Mouse (Mus musculus) olfactory bulb, adult 2 months (tissue): ENCODE measurements at regions not wholly inside any gene's neighbourhood (a gene's known extent, or its start where the extent isn't known, plus 50 kb on each side); places are given as distances from the start of the nearest gene placed in this dataset.

Source experiments
- H3K27ac ChIP-seq: fragments of 200-500 bp; 2 replicates; pipeline ENCODE4 v1.5.1; 2012; ENCODE audit warnings: low read depth, low read length; ENCODE audit not compliant: insufficient read depth
- H3K4me1 ChIP-seq: fragments of 200-500 bp; 2 replicates; pipeline ENCODE4 v1.6.1; 2012; ENCODE audit warnings: low read length; ENCODE audit not compliant: control insufficient read depth, insufficient read depth
- H3K4me3 ChIP-seq: fragments of 200-500 bp; 2 replicates; pipeline ENCODE4 v1.5.1; 2012; ENCODE audit warnings: mild to moderate bottlenecking, low read depth, low read length, moderate library complexity; ENCODE audit not compliant: insufficient read depth
- CTCF ChIP-seq: fragments of 200-500 bp; IDR thresholded peaks from 2 replicates; pipeline ENCODE4 v1.5.1; 2012; ENCODE audit warnings: low read depth, mild to moderate bottlenecking, low read length, moderate library complexity; ENCODE audit not compliant: insufficient read depth
- POLR2A ChIP-seq: fragments of 200-500 bp; IDR thresholded peaks from 2 replicates; pipeline ENCODE4 v1.6.1; 2012; ENCODE audit warnings: mild to moderate bottlenecking, low read depth, low read length, moderate library complexity; ENCODE audit not compliant: insufficient read depth
- WGBS: fragments of 180-500 bp; shearing (Covaris S2); methylation state at CpG from one replicate; pipeline ENCODE4 v1.1.7; 2018; 5-methylcytosine and 5-hydroxymethylcytosine counted together

- no peak overlapping the region for H3K4me3 ChIP-seq
- H3K27ac ChIP-seq = no peak overlapping the region
- no peak for TF ChIP-seq POLR2A
- no peak for TF ChIP-seq CTCF
- H3K4me1 ChIP-seq = no peaks in the 10 kb centered on the region
- 84% methylated on average over 3 of the region's 3 CpGs for WGBS
These were observed 57.5 kb downstream of the Tmem174 start for GRCm38 (mm10) chr13:98579731-98580130.

GRCm38 (mm10) chr13:98578426-98579066 lies 58.7 kb downstream of the Tmem174 start:
- Histone ChIP-seq H3K4me3 (no peak overlapping the region), H3K4me1 (peaks cover 4% of the 10 kb centered on the region), H3K27ac (no peak overlapping the region)
- TF ChIP-seq POLR2A (no peak), CTCF (no peak)
- 54% methylated on average over 11 of the region's 11 CpGs for WGBS

DNA sequence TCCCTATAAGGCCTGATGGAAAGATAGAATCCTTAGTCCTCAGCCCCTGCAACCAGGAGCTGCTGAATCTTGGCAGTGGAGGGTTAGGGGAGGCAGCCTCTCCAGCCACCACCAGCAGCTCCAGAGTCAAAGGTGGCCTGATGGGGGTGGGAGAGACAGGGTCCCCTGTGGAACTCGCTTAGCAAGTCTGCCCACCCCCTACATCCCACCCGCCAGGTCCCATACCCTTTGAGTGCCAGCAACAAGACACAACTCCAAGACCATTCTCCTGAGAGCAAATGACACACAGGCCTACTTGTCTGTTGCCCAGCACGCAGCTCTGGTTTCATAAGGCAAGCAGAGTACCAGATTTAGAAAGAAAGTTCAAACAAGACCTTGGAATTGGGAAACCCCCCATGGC lies 61.1 kb downstream of the Tmem174 start:
- no peak overlapping the region for H3K4me3 ChIP-seq
- WGBS = 86% methylated on average over 3 of the region's 3 CpGs
- no peak overlapping the region for H3K27ac ChIP-seq
- TF ChIP-seq POLR2A (no peak), CTCF (no peak)
- H3K4me1 ChIP-seq = peaks cover 15% of the 10 kb centered on the region

GRCm38 (mm10) chr13:98574057-98574323 lies 63.2 kb downstream of the Tmem174 start:
- TF ChIP-seq CTCF = no peak
- H3K4me1 ChIP-seq = peaks cover 15% of the 10 kb centered on the region
- H3K27ac ChIP-seq = no peak overlapping the region
- 26% methylated on average over 12 of the region's 12 CpGs for WGBS
- H3K4me3 ChIP-seq = no peak overlapping the region

DNA sequence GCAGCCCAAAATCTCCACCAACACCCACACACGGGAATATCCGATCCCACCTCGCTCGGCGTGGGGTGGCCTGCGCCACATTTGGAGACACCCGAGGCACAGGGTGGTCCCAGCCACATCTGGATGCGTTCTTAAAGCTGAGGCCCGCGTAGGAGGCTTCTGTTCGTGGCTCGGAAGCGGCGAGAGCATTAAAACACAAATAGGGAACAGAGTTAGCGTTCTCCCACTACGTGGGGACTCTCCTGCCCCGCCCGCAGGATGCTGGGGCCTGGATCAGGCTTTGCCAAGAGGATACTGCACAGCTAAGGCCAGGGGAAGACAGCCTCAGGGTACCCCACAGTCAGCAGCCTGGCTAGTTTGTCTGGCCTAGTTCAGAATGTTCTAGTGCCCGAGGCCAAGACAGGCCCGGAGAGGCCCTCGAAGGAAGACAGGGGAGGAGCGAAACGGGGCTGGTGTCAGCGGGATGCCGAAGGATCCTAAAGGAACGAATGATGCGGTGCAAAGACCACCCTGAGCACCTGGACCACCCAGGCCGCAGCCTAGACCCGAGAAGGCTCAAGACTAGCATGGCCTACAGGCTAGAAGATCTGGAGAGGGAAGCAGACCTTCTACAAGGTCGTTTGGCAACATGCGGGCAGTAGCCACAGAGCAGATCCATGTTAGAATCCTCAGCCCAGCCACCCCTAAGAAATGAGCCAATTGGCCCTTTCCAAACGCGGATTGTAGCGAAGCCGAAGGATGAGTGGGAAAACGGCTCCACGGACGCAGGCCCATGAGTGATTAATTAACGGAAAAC lies 63.8 kb downstream of the Tmem174 start:
- H3K4me3 ChIP-seq = peak overlapping the region; percentile 27
- H3K4me1 ChIP-seq = peaks cover 15% of the 10 kb centered on the region
- no peak for TF ChIP-seq POLR2A
- no peak for TF ChIP-seq CTCF
- WGBS = 21% methylated on average over 39 of the region's 39 CpGs
- H3K27ac ChIP-seq = no peak overlapping the region

GRCm38 (mm10) chr13:98572581-98573260 lies 64.5 kb downstream of the Tmem174 start:
- WGBS = 2% methylated on average over 50 of the region's 50 CpGs
- H3K4me3 ChIP-seq = peak overlapping the region; percentile 27
- H3K4me1 ChIP-seq = peaks cover 15% of the 10 kb centered on the region
- H3K27ac ChIP-seq = no peak overlapping the region
- TF ChIP-seq CTCF (no peak), POLR2A (no peak)

- H3K4me1 ChIP-seq = peaks cover 15% of the 10 kb centered on the region
- H3K27ac ChIP-seq = no peak overlapping the region
- TF ChIP-seq CTCF = no peak
- TF ChIP-seq POLR2A = no peak
- H3K4me3 ChIP-seq = no peak overlapping the region
- WGBS = 6% methylated on average over 11 of the region's 14 CpGs
These were observed 65.1 kb downstream of the Tmem174 start for GRCm38 (mm10) chr13:98572011-98572570.

DNA sequence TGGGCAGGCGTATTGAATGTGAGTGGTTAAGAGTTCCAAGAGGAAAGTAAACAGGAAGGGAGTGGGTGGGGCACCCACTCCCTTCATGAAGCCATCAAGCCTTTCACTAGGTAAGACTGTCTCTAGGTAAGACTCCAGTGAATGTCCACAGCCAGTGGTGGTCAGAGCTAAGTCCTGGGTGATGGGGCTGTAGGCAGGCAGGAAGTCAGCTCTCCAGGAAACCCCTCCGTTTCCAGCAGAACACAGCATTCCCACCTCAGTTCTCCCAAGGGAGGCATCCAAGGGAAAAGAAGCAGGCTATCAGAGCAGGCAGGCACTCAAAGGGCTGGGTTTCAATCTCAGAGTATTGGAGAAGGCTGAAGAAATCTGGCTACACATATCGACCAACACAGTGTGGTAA lies 66.2 kb downstream of the Tmem174 start:
- TF ChIP-seq CTCF = no peak
- TF ChIP-seq POLR2A = no peak
- 54% methylated on average over 3 of the region's 3 CpGs for WGBS
- no peak overlapping the region for H3K27ac ChIP-seq

DNA sequence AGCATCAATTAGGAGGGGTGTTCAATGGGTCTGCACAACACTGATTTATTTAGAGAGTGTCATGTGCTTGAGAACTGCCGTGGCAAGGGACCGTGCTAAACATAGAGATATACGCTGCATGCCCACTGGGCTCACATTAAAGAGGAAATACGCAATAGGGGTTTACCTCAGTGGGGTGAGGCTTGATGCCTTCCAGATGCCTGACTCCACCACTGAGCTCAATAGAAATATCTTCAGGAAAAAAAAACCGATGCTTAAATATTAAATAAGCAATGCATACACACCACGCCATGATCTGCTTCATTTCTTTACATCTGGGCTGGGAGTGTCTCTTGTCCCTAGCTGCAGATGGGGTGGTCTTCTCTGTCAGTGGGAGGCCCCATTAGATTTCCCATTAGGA lies 63.9 kb upstream of the Gm10320 start:
- no peak for TF ChIP-seq POLR2A
- no peak for TF ChIP-seq CTCF
- no peaks in the 10 kb centered on the region for H3K4me1 ChIP-seq
- WGBS = 78% methylated on average over 6 of the region's 6 CpGs
- H3K27ac ChIP-seq = no peak overlapping the region
- no peak overlapping the region for H3K4me3 ChIP-seq

More for the DNA sequence above, 66.2 kb downstream of the Tmem174 start:
- Histone ChIP-seq H3K4me1 (peaks cover 15% of the 10 kb centered on the region), H3K4me3 (no peak overlapping the region)
